Mouse (Mus musculus) embryonic facial prominence, embryonic 14.5 days (tissue): ENCODE measurements around the gene Cgrrf1. TPM values are rescaled to one million over a fixed set of nuclear protein-coding genes. Genes with fewer than 3 reads are reported as not detected.
A peak's percentile ranks its signal among the peaks of the same experiment; 100 is the strongest.

Experiments
- ATAC-seq: fragments of 200-750 bp; cut with Nextera tagmentation; 2 replicates; pipeline ENCODE4 v1.8.0; 2017; ENCODE audit warnings: low read depth, moderate number of reproducible peaks, moderate TSS enrichment
- DNase-seq: peaks from one replicate; pipeline ENCODE4 v3.0.0-alpha.2; 2015; ENCODE audit warnings: low spot score
- H3K27ac ChIP-seq: fragments of 300-500 bp; sonication (generic); replicated peaks from 2 replicates; pipeline ENCODE4 v1.5.1; 2014; ENCODE audit warnings: low read depth, mild to moderate bottlenecking, low read length, moderate library complexity
- H3K27me3 ChIP-seq: fragments of 300-500 bp; sonication (generic); replicated peaks from 2 replicates; pipeline ENCODE4 v1.6.1; 2014; ENCODE audit warnings: low read length; ENCODE audit not compliant: control insufficient read depth, insufficient read depth
- H3K36me3 ChIP-seq: fragments of 300-500 bp; sonication (generic); 2 replicates; pipeline ENCODE4 v1.6.1; 2014; ENCODE audit warnings: low read length, mixed read lengths; ENCODE audit not compliant: control insufficient read depth, insufficient read depth
- H3K4me1 ChIP-seq: fragments of 300-500 bp; sonication (generic); 2 replicates; pipeline ENCODE4 v1.6.1; 2014; ENCODE audit warnings: antibody characterized with exemption, low read length; ENCODE audit not compliant: control insufficient read depth, insufficient read depth
- H3K4me2 ChIP-seq: fragments of 300-500 bp; sonication (generic); 2 replicates; pipeline ENCODE4 v1.6.1; 2014; ENCODE audit warnings: low read depth, mild to moderate bottlenecking, low read length, moderate library complexity, mixed read lengths
- H3K4me3 ChIP-seq: fragments of 300-500 bp; sonication (generic); 2 replicates; pipeline ENCODE4 v1.5.1; 2014; ENCODE audit warnings: low read depth, mild to moderate bottlenecking, low read length
- H3K9ac ChIP-seq: fragments of 300-500 bp; sonication (generic); 2 replicates; pipeline ENCODE4 v1.6.1; 2014; ENCODE audit warnings: low read depth, mild to moderate bottlenecking, low read length, moderate library complexity, mixed read lengths
- H3K9me3 ChIP-seq: fragments of 300-500 bp; sonication (generic); 2 replicates; pipeline ENCODE4 v1.6.1; 2016; ENCODE audit warnings: low read length; ENCODE audit not compliant: control insufficient read depth
- WGBS: fragments of 180-500 bp; shearing (Covaris S2); extraction: QIAGEN DNeasy Blood & Tissue Kit; methylation state at CpG from one replicate; pipeline ENCODE4 v1.1.7; 2014; 5-methylcytosine and 5-hydroxymethylcytosine counted together
- polyA plus RNA-seq: library from polyadenylated mRNA; unstranded; fragments of >200 nt; fragmentation: Nextera tagmentation; extraction: Ambion mirVana; gene quantifications from 2 replicates; pipeline ENCODE4 v1.2.1, GENCODE M21; 2014

The Cgrrf1 gene
- polyA plus RNA-seq, 1 experiment from 2014 or later = 28.7 TPM

GRCm38 (mm10) chr14:46881581-46882430 lies 49.9 kb downstream of the Cgrrf1 start:
- DNase-seq = peak; percentile 63
- peak overlapping the region; percentile 91 for H3K9ac ChIP-seq
- no peaks in the 10 kb centered on the region for H3K9me3 ChIP-seq
- peak overlapping the region; percentile 97 for H3K27ac ChIP-seq
- H3K36me3 ChIP-seq = no peaks in the 10 kb centered on the region
- H3K4me1 ChIP-seq = peaks cover 12% of the 10 kb centered on the region; the same call in 1 of the 2 replicates
- H3K4me3 ChIP-seq = peak overlapping the region; percentile 82
- peak; percentile 9 for ATAC-seq
- 4% methylated on average over 28 of the region's 40 CpGs for WGBS
- H3K27me3 ChIP-seq = no peaks in the 10 kb centered on the region
- peak overlapping the region; percentile 96 for H3K4me2 ChIP-seq

GRCm38 (mm10) chr14:46882431-46883067 lies 50.6 kb downstream of the Cgrrf1 start, which contains the start of gene Samd4:
Samd4 (plus strand) TSS chr14:46882854.
- Histone ChIP-seq H3K9me3 (no peaks in the 10 kb centered on the region), H3K36me3 (no peaks in the 10 kb centered on the region), H3K4me1 (peaks cover 12% of the 10 kb centered on the region; the same call in 1 of the 2 replicates), H3K27ac (peak within 1 kb of the TSS; percentile 97), H3K9ac (peak within 1 kb of the TSS; percentile 91), H3K4me3 (peak within 1 kb of the TSS; percentile 82), H3K27me3 (no peaks in the 10 kb centered on the region), H3K4me2 (peak within 1 kb of the TSS; percentile 96)
- DNase-seq (peak; percentile 96), ATAC-seq (peak; percentile 79)
- 0% methylated on average over 22 of the region's 54 CpGs for WGBS

- H3K4me1 ChIP-seq = peaks cover 12% of the 10 kb centered on the region; the same call in 1 of the 2 replicates
- DNase-seq = peak; percentile 91
- H3K9ac ChIP-seq = peak overlapping the region; percentile 91
- 1% methylated on average over 33 of the region's 70 CpGs for WGBS
- no peaks in the 10 kb centered on the region for H3K9me3 ChIP-seq
- H3K4me2 ChIP-seq = peak overlapping the region; percentile 96
- no peaks in the 10 kb centered on the region for H3K27me3 ChIP-seq
- H3K4me3 ChIP-seq = peak overlapping the region; percentile 82
- H3K36me3 ChIP-seq = 0 out of 2 replicates have a peak, but pooled peaks cover 3% of the 10 kb centered on the region
- ATAC-seq = peak; percentile 14
- peak overlapping the region; percentile 97 for H3K27ac ChIP-seq
These were observed 51.3 kb downstream of the Cgrrf1 start for GRCm38 (mm10) chr14:46883068-46883870.

GRCm38 (mm10) chr14:46883871-46884441 lies 52.0 kb downstream of the Cgrrf1 start:
- Histone ChIP-seq H3K27me3 (no peaks in the 10 kb centered on the region), H3K36me3 (peaks cover 4% of the 10 kb centered on the region; the same call in 1 of the 2 replicates), H3K4me2 (peak overlapping the region; percentile 96), H3K9ac (peak overlapping the region; percentile 91), H3K27ac (peak overlapping the region; percentile 89), H3K9me3 (no peaks in the 10 kb centered on the region), H3K4me1 (peaks cover 12% of the 10 kb centered on the region; the same call in 1 of the 2 replicates), H3K4me3 (peak overlapping the region; percentile 82)
- peak; percentile 86 for DNase-seq
- WGBS = under 1% methylated on average over 22 of the region's 29 CpGs
- ATAC-seq = peak; percentile 12

GRCm38 (mm10) chr14:46884701-46885428 lies 52.9 kb downstream of the Cgrrf1 start:
- H3K9me3 ChIP-seq = no peaks in the 10 kb centered on the region
- peak overlapping the region; percentile 82 for H3K4me3 ChIP-seq
- ATAC-seq (peak; percentile 53), DNase-seq (peak; percentile 84)
- under 1% methylated on average over 30 of the region's 52 CpGs for WGBS
- H3K9ac ChIP-seq = peak overlapping the region; percentile 73
- peak overlapping the region; percentile 96 for H3K4me2 ChIP-seq
- no peaks in the 10 kb centered on the region for H3K27me3 ChIP-seq
- peaks cover 13% of the 10 kb centered on the region; the same call in 1 of the 2 replicates for H3K36me3 ChIP-seq
- H3K4me1 ChIP-seq = peaks cover 12% of the 10 kb centered on the region; the same call in 1 of the 2 replicates
- peak overlapping the region; percentile 89 for H3K27ac ChIP-seq

GRCm38 (mm10) chr14:46885429-46885755 lies 53.5 kb downstream of the Cgrrf1 start:
- WGBS = 2% methylated on average over 7 of the region's 7 CpGs
- Histone ChIP-seq H3K9ac (peak overlapping the region; percentile 73), H3K27ac (peak overlapping the region; percentile 89), H3K9me3 (no peaks in the 10 kb centered on the region), H3K27me3 (no peaks in the 10 kb centered on the region), H3K36me3 (peaks cover 18% of the 10 kb centered on the region; the same call in 1 of the 2 replicates), H3K4me3 (peak overlapping the region; percentile 82), H3K4me1 (peaks cover 12% of the 10 kb centered on the region; the same call in 1 of the 2 replicates), H3K4me2 (peak overlapping the region; percentile 96)
- no peak for ATAC-seq
- DNase-seq = peak; percentile 68

- Histone ChIP-seq H3K4me2 (peak overlapping the region; percentile 96), H3K4me3 (peak overlapping the region; percentile 82), H3K9me3 (no peaks in the 10 kb centered on the region), H3K4me1 (peaks cover 12% of the 10 kb centered on the region; the same call in 1 of the 2 replicates), H3K27me3 (no peaks in the 10 kb centered on the region), H3K27ac (peak overlapping the region; percentile 89), H3K36me3 (peaks cover 20% of the 10 kb centered on the region; the same call in 1 of the 2 replicates), H3K9ac (peak overlapping the region; percentile 73)
- ATAC-seq (no peak), DNase-seq (peak; percentile 75)
- WGBS = 2% methylated on average over 4 of the region's 5 CpGs
These were observed 54.0 kb downstream of the Cgrrf1 start for GRCm38 (mm10) chr14:46885891-46886301.
